Mouse (Mus musculus) lung, adult 2 months (tissue): ENCODE measurements around the gene Rps6ka6.

ENCODE experiments used
- CTCF ChIP-seq: fragments of 200-500 bp; IDR thresholded peaks from 2 replicates; pipeline ENCODE4 v1.5.1; 2011; ENCODE audit warnings: mild to moderate bottlenecking, low read length, control low read depth; ENCODE audit not compliant: insufficient read depth
- POLR2A ChIP-seq: fragments of 200-500 bp; IDR thresholded peaks from 2 replicates; pipeline ENCODE4 v1.6.1; 2011; ENCODE audit warnings: low read depth, mild to moderate bottlenecking, control low read depth, low read length, borderline replicate concordance; ENCODE audit errors: extremely low read depth

- TF ChIP-seq CTCF = no peak
- TF ChIP-seq POLR2A = no peak
These were observed 132.9 kb downstream of the Rps6ka6 start for GRCm38 (mm10) chrX:111404816-111405215.
